Mouse (Mus musculus) ovary, postnatal 10 days (tissue): ENCODE data around the gene Tspan17.
A peak's percentile ranks its signal among the peaks of the same experiment; 100 is the strongest.

Experiments used
- DNase-seq: peaks from one replicate; pipeline ENCODE4 v3.0.0; 2022; ENCODE audit warnings: low spot score

Tspan17 gene

DNA sequence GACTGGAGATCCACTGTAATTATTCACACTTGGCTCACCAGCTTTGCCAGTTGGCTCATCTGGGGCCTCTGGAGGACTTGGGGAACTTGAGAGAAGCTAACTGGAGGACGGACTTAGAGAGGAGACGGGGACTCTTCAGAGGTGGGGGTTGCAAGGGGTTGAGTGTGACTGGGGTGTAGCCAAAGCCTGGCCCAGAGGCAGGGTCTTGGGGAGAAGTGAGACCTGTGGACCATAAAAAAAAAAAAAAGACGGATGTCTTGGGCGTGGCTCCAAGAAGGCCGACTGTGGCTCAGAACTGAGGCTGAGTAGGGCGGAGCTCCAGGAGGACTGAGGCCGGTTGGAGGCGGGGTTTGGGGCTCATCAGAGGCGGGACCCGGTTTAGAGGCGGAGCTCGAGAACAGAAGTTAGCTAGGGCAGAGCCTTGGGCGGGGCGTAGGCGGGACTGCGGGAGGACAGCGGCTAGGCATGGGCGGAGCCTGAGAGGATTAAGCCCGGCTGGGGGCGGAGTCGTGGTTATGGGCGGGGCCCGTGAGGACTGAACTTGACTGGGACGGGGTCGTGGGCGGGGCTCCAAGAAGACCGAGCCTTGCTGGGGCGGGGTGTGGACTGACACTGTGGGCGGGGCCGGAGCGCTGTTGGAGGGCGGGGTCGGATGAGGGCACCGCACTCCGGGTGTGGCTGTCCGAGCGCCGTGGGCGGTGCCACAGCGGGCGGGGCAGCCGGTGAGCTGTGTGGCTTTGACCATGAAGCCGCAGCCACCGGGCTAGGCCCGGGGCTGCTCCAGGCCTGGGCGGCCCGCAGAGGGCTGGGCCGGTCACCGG, at the start of gene Tspan17:
Tspan17 (plus strand) TSS at position 638 of the 821 bp plus-strand sequence.
- peak; percentile 72 for DNase-seq

DNA sequence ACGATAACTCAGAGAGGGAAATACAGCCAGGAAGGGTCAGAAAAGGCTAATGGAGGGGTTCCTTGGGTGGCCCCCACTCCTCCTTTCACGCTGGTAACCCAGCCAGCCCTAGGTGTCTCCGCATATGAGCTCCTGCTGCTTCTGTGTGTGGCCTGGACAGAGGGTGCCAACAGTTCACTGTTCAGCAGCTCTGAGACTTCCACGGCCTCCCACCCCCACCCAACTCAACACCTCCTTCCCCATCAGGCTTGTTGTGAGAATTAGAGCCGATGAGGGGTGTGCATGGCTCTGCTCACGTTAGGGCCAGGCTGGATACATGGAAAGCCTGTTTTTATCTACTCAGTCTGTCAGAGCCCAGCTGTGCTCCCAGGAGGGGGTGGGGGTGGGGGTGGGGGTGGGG, 43.1 kb upstream of the Tspan17 start:
- no peak for DNase-seq

DNA sequence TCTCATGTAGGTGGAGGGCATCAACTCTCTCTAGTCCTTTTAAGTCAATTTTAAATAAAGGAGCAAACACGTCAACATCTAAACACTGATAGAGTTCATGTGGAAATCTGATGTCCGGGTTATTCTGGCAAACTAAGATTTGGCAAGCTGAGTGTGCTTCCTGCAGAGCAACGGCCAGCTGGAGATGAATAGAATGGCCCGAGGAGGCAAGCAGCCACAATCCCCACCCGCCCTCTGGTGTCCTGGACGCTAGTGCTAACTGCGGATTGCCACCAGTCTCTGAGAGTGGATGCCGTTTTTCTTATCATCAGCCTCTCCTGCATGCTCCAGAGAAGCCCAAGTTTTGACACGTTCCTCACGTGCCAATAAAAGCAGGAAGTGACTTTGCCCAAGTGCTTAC, 42.3 kb upstream of the Tspan17 start:
- DNase-seq = no peak

DNA sequence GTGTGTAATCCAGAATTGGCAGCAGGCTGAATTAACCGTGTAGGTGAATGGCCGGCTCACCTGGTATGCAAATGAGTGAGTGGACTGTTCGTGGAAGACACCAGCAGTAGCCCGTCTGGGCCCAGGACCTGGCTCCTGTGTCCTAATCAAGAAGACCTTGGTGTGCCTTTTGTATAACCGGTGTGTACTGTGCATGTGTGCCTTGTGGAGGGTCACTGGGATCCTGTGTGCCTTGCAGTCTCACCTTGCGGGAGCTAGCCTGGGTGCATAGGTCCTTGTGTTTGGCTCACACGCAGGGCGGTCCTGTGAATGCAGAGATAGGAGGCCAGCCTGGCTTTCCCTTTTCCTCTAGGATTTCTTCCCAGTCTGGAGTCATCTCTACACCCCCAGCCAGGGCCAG, 41.0 kb upstream of the Tspan17 start:
- DNase-seq = no peak

DNA sequence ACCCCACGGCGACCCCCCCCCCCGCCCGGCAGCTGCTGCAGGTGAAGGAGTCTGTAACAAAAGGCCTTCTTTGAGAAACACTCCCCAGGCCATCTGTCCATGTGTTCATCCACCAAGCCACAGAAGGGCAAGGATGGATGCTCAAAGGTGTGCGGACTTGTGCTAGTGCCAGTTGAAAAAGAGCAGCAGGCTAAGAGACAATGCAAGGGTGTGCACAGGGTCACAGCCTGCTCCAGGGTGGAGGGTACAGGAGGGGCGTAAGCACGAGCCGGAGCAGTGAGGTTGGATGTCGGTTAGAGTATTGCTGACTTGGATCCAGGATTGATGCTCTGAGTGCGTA, 40.5 kb upstream of the Tspan17 start:
- no peak for DNase-seq

DNA sequence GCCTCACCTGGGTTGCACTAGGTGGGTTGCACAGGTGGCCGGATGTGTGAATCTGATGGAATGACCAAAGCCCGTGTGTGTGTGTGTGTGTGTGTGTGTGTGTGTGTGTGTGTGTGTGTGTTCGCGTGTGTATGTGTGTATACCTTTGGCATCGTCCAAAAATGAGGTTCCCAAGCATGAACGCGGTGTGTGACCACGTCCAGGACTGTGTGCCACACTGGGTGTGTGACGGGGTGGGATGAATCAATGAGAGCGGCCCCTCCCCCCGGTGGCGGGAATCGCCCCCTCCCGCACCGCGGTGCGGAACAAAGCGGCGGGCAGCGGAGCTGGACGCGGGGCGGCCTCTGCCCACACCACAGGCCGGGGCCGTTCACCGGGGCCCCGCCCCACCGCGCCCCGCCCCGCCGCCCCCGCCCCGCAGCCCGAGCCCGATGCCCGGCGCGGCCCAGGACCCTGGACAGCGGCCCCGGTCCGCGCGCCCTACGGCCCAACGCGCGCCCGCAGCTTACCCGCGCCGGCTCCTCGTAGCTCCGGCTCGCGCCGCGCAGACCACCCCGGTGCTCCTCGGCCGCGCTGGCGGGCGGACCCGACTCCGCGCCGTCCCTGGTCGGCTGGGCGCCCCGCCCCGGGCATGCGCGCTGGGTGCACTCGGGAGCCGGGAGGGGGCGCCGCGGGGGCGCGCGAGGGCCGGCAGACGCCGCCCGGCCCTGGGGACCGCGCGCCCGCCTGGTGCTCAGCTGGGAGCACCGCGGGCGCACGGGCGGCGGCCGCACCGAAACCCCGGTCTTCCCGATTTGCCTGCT, 39.9 kb upstream of the Tspan17 start:
- DNase-seq = no peak

DNA sequence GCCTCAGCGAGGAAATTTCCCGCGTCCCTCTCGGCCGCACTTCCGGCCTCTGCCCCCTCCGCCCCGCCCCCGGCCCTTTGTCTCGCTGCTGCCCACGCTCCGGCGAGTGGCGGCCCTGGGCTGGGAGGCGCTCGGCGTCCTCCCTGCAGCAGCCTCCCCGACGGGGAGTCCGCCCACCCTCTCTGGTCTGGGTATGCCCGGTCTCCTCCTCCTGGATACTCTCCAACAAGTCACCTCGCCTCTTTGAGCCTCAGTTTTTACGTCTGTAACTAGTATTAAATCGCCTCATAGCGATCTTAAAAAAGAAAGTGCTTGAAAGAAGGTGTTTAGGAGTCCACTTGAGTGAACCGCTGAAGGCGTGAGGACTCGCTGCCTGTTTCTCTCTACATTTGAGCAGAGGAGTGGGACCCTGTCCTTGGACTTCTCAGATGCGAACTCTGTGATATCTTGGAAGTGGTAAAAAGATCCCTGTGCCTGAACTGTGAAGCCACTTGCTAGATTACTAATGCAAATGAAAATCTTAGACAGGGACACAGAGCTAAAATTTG, 39.2 kb upstream of the Tspan17 start, which contains the start of gene Gprin1:
Gprin1 (minus strand) TSS at position 11 of the 548 bp plus-strand sequence.
- DNase-seq = no peak

DNA sequence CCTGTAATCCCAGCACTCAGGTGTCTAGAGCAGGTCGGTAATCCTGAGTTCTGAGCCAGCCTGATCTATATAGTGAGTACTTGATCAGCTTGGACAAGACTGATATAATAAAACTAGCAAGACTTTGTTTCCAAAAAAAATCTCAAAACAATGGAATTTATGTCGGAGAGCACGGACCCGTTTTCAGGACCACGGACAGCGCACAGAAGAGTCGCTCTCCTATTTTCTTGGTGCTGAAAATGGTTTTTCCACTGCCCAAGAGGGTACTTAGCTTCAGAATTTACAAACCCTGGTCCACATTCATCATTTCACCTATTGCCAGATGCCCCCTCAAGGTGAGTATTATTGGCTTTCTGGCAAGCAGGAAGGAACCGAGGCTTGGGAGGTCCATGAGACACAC, 38.5 kb upstream of the Tspan17 start:
- DNase-seq = no peak

DNA sequence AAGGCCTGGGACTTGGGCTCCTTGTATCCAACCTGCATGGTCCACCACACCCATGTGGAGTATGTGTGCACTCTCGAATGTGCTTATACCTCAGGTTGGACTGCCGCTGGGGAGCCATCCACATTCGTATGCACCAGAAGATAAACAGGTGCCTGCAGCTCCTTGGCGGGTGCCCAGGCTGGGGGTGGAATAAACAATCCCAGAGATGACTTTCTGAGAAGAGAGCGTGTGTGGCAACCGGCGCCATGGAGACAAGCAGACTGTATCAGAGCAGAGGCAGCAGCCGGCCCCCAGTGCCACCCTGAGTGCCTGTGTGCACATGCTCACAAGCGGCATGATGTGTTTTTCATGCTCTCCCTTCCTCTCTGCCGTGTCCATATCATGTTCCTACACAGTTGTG, 36.5 kb upstream of the Tspan17 start:
- no peak for DNase-seq

DNA sequence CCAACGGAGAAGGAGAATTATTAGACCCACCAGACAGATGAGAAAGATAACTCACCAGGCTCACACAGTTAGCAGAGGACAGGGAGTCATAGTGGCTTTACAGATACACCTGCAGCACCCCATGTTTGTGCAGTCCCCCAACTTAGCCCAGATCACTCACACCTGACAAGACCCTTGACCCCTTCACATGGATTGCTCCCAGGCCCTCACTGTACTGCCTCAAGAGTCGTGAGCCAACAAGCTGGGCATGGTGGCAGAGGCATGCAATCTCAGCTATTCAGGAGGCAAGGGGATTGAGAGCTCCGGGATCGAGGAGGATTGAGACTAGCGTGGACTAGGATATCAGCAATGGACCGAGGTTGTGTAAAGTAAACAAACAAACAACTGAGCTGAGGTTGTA, 35.4 kb upstream of the Tspan17 start:
- no peak for DNase-seq

DNA sequence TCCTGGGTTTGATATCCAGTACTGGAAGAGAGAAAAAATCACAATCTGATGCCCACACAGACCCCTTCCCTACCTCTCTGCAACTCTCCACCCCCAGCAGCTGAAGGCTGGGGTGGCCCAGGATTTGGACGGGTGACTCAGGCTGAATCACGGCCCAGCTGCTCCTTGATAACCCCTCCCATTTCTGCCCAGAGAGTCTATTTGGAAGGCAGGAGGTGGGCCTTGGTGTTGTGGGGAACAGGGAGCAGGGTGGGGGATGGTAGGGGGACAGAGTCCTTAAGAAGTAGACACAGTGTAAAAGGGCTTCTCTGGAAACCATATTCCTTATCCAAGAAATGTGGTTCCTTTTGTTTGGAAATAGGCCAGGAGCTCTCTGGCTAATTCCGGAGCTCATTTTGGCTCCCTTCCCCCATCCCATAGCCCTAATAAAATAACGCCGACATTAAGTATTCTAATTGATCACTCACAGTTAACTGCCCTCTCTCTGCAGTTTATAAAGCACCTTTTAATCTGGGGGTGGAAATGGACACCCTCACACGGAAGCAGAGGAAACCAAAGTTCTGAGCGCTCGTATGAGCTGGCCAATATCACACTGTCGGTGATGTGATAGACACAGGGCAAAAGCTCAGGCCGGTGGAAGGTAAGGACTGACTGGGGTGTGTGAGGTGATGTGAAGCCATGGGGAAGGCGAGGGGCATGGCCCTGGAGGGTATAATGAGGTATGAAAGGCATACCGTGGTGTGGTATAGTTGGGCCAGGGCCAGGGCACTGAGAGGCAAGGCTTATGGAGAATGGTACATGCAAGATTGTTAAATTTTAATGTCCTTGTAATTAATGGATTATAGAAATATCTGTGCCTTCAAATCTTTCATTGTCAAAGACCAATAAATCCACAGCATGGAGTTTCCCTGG, 34.8 kb upstream of the Tspan17 start:
- no peak for DNase-seq

DNA sequence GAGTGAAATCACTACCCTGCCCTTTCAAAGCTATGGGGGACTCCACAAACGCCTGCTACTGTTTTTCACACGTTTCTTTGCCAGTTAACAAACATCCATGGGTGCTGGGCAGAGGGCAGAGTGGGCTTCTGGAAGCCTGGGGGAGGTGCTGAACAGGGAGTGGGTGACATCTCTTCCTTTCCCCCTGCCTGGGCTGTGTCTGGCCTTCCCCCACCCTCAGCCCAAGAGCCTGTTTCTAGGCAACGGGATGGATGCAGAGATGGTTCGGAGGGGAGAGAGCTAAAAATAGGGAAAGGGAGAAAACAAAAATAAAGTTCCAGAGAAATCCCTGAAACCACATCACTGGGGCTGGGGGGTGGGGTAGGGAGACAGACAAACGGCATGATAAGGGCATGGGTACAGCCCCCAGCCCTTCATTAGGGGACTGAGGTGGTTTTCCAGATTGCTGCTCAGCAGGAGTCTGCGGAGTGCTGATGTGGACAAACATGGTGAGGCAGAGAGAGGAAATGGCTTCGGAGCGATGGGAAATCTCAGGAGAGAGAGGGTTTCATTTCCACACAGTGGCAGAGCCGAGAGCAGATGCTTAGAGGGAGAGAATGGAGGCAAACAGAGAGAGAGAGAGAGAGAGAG, 33.9 kb upstream of the Tspan17 start:
- DNase-seq = no peak

DNA sequence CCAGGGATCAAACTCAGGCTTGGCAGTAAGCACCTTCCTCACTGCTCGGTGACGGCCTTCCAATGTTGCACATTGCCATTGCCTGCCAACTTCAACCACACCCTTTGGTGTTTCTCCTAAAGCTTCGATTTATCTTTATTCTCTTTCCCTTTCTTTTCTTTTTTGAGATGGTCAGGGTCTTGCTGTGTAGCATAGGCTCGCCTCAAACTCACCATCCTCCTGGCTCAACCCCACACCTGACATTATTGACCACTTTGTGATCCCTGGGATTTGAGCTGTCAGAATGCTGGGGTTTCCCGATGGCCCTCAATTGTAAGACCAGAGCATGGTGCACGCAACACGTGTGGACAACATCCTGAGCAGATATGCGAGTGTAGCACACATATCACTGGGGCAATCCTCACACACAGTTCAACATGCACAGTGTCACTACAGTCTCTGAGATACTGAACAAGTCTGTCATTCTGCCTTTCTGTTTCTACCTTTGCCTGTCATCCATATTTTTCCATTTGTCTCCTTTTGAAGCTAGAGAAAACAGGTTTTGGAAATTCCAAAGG, 32.9 kb upstream of the Tspan17 start:
- no peak for DNase-seq

DNA sequence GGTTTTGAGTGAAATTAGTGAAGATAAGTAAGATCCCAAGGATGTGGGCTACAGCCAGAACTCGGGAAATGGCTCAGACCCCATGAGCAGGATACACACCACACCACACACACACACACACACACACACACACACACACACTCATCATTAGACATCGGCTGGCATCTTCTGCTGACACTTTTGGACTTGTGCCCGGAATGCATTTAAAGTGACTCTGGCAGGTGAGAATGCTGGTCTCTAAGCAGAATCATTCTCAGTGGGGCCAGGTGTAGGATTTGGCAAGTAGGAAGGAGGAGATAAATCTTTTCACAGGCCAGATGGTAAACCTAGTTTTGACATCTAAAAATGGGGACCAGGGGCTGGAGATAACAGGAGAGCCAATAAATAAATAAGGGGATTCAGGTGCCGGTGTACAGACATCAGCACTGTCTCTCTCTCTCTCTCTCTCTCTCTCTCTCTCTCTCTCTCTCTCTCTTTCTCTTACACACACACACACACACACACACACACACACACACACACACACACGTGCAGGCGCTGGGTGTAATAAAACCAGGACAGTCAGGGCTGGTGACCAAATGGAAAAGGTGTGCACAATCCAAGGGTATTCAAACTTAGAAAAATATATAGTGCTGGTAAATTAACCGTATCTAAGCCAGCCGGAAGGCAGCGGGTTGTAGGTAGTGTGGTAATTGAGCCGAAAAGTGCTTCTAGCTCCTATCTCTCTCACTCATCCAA, 31.9 kb upstream of the Tspan17 start:
- DNase-seq = no peak

DNA sequence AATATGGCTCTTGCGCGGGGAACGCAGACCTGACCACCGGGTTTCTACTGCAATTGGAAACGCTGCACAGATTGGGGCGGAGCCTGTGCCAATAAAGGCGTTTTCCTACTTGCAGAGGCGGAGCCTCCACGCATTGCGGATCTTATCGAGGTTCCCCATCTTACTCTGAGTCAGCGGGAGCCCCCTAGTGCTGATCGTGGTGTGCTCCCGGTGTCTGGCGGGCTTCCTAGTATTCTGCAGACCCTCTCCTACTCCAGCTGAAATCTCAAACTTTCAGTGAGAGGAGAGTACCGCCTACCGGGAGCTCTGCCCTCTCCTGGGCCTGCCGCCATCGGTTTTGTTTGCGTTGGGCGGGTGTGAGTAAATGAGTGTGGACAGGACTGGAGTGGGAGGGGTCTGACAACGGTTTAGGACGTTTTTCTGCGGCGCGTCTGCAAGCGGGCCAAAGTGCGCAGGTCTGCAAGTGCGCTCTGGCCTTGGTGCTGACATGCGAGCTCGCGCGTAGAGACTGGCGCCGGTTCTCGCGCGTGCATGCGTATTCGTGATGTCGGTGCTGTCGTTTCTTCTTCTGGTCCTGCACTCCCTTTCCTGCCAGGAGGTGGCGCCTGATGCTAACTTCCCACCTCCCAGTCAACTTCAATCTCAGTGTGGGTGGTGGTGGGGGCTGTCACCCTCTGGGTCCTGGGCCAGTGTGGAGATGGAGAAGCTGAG, 31.0 kb upstream of the Tspan17 start:
- peak; percentile 39 for DNase-seq

DNA sequence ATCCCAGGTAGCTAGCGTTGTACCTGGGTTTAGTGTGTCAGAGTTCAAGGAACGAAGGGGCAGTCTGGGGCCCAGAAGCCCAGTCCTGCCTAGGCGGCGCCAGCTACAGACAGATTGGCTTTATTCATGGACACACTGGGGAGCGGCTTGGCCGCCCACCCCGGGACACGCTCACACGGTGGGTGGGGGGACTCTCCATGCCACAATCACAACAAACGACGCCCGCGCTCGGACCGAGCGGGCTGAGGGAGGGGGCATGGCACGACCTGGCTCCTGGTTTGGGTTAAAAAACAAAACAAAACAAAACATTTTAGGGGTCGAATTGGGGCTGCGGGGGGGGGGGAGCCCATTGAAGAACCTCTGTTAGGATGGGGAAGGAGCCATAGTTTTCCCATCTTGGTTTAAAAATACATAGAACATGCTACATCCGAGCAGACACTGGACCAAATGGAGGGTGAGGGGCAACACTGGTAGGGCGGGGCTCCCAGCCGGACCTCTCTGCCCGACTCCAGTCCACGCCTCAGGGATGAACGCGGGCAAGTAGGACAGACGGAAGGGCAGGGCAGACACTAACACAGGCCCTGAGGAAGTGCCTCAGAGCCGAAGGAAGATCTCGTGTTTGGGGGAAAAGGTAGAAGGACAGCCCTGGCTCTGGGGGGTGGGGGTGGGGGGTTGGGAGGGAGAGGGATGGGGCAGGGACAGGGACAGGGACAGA, 30.3 kb upstream of the Tspan17 start:
- DNase-seq = no peak

DNA sequence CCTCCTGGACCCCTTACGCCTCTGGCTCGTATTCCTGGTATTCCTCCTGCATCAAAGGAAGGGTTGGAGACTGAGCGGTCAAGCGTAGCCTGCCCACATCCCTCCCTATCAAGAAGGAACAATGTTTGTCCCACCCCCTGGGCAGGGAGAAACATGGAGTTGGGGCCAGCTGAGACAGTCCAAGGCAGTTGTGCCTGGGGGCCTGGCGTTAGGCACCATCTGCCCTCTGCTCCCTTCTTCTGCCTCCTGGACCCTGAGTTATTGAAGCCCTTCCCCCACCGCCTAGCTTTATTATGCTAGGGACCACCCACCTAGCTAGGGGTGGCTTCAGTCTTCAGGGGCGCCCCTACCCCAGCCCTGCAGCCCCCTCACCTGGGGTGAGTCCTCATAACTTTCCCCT, 29.7 kb upstream of the Tspan17 start:
- no peak for DNase-seq

DNA sequence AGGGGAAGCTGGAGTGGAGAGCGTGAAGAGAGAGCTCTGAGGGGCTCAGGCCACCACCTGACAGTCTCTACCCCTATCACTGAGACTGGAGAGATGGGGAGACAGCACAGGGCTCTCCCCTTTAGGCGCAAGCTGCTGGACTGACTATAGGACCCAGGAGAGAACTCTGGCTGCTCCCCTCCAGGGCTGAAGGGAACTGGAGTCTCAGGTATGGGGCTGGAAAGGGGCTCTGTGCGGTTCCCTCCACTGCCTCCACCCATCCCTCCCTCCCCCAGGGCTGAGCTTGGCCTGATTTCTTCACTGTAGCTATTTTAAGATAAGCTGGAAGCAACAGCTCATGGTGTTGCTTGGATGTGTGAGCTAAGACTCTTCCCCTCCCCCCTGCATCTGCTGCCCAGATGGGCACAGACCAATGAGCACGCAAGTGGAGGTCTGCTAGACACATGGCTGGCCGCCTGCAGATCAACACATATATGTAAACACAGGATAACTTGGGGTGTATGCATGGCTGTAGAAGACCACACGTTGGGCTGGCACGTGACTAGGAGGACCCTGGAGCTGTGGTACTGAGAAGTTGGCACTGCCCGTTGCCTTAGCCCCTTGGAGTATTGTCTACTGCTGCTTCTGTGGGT, 28.9 kb upstream of the Tspan17 start:
- no peak for DNase-seq

DNA sequence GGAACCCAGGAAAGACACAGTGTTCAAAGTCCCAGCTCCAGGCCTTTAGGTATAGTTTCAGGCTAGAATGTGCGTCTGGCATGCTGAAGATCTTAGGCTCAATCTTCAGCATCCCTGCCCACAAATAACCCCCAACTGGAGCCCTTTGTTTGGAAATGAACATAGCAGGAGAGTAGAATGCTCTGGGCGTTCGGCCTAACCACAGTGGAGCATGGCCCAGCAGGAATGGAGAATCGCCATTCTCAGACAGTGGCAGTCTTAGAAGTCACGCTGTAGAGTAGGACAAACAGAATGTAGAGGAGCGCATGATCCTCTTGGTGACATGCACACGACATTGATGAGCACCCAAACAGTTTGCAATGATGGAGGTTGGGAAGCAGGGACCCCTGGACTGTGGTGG, 28.3 kb upstream of the Tspan17 start:
- no peak for DNase-seq
